Mouse (Mus musculus): ENCODE measurements around the gene Gpr137.
"Not testable (repeated sequence)": the region's sequence is repeated elsewhere in the genome, so short reads cannot be mapped to it uniquely, and the experiment has no call there.

Gpr137 gene

GRCm38 (mm10) chr19:6905498-6906159, 36.7 kb downstream of the Gpr137 start:
- in situ Hi-C loops (cut with MboI) = no loop called here

- in situ Hi-C loops (cut with MboI) = no loop called here
Measured at GRCm38 (mm10) chr19:6904846-6905245, 37.4 kb downstream of the Gpr137 start.

- in situ Hi-C loops (cut with MboI) = no loop called here
Measured at GRCm38 (mm10) chr19:6903031-6903430, 39.2 kb downstream of the Gpr137 start.

- in situ Hi-C loops (cut with MboI) = no loop called here
Measured at GRCm38 (mm10) chr19:6899641-6900040, 42.6 kb downstream of the Gpr137 start.

GRCm38 (mm10) chr19:6895608-6896305, 46.5 kb downstream of the Gpr137 start:
- in situ Hi-C loops (cut with MboI) = not testable (repeated sequence)

- in situ Hi-C loops (cut with MboI) = no loop called here
Measured at GRCm38 (mm10) chr19:6893731-6894451, 48.4 kb downstream of the Gpr137 start.

GRCm38 (mm10) chr19:6892512-6892911, 49.8 kb downstream of the Gpr137 start:
- in situ Hi-C loops (cut with MboI) = no loop called here
